Mouse (Mus musculus): ENCODE results near the gene Gm17027.
"Not testable (repeated sequence)": the region's sequence is repeated elsewhere in the genome, so short reads cannot be mapped to it uniquely, and the experiment has no call there.

The Gm17027 gene

DNA sequence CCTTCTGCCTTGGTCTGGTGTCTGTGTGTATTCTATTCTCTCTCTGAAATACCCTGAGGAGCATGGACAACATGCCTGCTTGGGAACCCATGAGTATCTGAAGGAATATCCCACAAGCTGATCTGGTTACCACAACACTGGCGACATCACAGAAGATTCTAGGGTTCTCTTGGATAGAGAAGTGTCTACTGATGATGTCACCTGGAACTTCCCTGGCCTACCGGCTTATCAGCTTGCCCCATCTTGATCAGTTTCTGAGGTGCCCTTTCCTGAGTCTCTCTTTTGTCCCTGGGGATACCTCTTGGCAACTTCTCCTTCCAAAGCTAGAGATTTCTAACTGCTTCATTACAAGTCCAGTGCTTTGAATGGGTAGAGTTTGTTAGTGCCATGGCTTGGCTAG, at the start of gene Gm17027:
Gene Gm17027, minus strand, starts transcription at position 101 of the 400 bp plus-strand sequence.
- DNase-seq (ENCODE audit: low read depth, low spot score) = not testable (repeated sequence)

DNA sequence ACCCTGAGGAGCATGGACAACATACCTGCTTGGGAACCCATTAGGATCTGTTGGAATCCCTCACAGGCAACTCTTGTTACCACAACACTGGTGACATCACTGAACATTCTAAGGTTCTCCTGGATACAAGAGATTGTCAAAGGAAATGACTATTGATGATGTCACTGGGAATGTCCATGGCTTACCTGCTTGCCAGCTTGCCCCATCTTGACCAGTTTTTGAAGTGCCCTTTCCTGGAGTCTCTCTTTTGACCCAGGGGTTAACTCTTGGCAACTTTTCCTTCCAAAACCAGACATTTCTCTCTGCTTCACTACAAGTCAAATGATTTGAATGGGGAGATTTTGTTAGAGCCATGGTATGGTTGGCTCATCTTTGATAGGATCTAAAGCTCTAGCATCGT, 28.3 kb upstream of the Gm17027 start, which contains the start of gene Gm3573:
Gene Gm3573, minus strand, starts transcription at position 101 of the 400 bp plus-strand sequence.
- DNase-seq (ENCODE audit: low read depth, low spot score) = not testable (repeated sequence)

DNA sequence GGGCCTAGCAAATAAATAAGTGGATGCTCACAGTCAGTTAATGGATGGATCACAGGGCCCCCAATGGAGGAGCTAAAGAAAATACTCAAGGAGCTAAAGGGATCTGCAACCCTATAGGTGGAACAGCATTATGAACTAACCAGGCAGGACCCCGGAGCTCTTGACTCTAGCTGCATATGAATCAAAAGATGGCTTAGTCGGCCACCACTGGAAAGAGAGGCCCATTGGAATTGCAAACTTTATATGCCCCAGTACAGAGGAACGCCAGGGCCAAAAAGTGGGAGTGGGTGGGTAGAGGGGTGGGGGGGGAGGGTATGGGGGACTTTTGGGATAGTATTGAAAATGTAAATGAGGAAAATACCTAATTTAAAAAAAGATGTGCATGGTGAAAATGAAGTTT, 21.5 kb upstream of the Gm17027 start:
- not testable (repeated sequence) for DNase-seq (ENCODE audit: low read depth, low spot score)

DNA sequence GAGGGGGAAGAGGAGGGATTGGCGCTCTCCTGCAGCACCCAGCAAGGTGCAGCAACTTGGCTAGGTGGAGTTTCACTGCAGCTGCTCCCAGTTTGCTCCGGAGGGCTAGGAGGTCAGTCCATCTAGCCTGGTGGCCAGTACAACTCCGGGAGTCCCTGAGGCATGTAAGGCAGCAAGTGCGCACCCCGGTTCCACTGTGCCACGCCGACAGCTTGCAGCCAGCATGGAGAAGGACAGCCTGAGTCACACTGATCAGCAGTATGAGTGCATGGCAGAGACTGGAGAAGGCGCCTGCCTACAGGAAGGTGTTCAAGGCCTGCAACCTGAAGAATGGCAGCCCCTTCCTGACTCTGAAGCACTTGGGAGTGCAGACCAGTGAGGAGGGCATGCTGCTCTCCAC, 27.9 kb downstream of the Gm17027 start:
- not testable (repeated sequence) for DNase-seq (ENCODE audit: low read depth, low spot score)

DNA sequence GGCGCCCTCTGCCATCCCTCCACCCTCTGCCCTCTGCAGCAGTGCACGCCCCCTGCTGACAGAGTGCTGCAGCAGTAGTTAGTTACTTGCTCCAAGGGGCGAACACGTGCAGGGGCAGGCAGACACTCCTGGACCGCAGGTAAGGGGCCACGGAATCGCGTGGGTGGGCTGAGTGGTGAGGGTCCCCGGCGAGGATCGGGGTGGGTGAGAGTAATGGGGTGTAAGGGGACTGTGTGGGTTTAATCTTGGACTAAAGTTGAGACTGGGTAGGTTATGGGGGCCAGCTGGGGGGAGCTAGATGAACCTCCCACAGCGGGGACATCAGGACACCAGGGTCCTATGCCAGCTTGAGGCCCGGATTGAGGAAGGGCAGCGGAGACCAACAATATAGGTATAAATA, 28.6 kb downstream of the Gm17027 start:
- DNase-seq (ENCODE audit: low read depth, low spot score) = peak; percentile 0

DNA sequence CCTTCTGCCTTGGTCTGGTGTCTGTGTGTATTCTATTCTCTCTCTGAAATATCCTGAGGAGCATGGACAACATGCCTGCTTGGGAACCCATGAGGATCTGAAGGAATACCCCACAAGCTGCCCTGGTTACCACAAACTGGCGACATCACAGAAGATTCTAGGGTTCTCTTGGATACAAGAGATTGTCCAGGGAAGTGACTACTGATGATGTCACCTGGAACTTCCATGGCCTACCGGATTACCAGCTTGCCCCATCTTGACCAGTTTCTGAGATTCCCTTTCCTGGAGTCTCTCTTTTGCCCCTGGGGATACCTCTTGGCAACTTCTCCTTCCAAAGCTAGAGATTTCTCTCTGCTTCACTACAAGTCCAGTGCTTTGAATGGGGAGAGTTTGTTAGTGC, 45.2 kb downstream of the Gm17027 start, which contains the start of gene Gm7951:
Gene Gm7951, minus strand, starts transcription at position 101 of the 400 bp plus-strand sequence.
- not testable (repeated sequence) for DNase-seq (ENCODE audit: low read depth, low spot score)
